Mouse (Mus musculus): ENCODE data around the gene Fam71e1.

GRCm38 (mm10) chr7:44530507-44530906 is 34.1 kb downstream of the Fam71e1 start:
- TF ChIP-seq POLR2A (IDR thresholded peaks at IDR 0.05; ENCODE audit: control insufficient read depth in 1 of 2, insufficient read depth in 1 of 2, low read depth in 1 of 2, low read length in 2 of 2, poor library complexity in 1 of 2) (no peak), CTCF (IDR thresholded peaks at IDR 0.05 in 2 of 3, conservative IDR thresholded peaks at IDR 0.05 in 1 of 3; ENCODE audit: control insufficient read depth in 1 of 3, insufficient read depth in 1 of 3, low read depth in 2 of 3, low read length in 3 of 3, poor library complexity in 1 of 3, severe bottlenecking in 1 of 3) (no peak), MEF2A (IDR thresholded peaks at IDR 0.05; ENCODE audit: extremely low read depth, insufficient replicate concordance, low read depth, low read length, poor library complexity, severe bottlenecking) (no peak), RAD21 (IDR thresholded peaks at IDR 0.05; ENCODE audit: low read depth, low read length) (no peak), KAT2A (conservative IDR thresholded peaks at IDR 0.05; ENCODE audit: low read depth, low read length) (no peak), SIN3A (IDR thresholded peaks at IDR 0.05; ENCODE audit: low read length) (no peak)
